Mouse (Mus musculus) embryo, embryonic 11 days (tissue): ENCODE data around the gene Bahcc1.
A peak's percentile ranks its signal among the peaks of the same experiment; 100 is the strongest.

Experiments
- DNase-seq: peaks from one replicate; pipeline ENCODE4 v3.0.0-alpha.2; 2015

The Bahcc1 gene

GRCm38 (mm10) chr11:120242726-120243530 lies 10.2 kb downstream of the Bahcc1 start:
- peak; percentile 66 for DNase-seq

GRCm38 (mm10) chr11:120243531-120243820 lies 10.7 kb downstream of the Bahcc1 start:
- peak; percentile 46 for DNase-seq

- DNase-seq, result no peak
Measured at GRCm38 (mm10) chr11:120248160-120248793, 15.5 kb downstream of the Bahcc1 start.

GRCm38 (mm10) chr11:120248899-120249298 lies 16.2 kb downstream of the Bahcc1 start:
- no peak for DNase-seq

- DNase-seq, result no peak
Measured at GRCm38 (mm10) chr11:120250991-120251949, 18.5 kb downstream of the Bahcc1 start.

- no peak for DNase-seq
Measured at GRCm38 (mm10) chr11:120251950-120252308, 19.2 kb downstream of the Bahcc1 start.

GRCm38 (mm10) chr11:120252398-120252797 lies 19.7 kb downstream of the Bahcc1 start:
- DNase-seq, result no peak

DNA sequence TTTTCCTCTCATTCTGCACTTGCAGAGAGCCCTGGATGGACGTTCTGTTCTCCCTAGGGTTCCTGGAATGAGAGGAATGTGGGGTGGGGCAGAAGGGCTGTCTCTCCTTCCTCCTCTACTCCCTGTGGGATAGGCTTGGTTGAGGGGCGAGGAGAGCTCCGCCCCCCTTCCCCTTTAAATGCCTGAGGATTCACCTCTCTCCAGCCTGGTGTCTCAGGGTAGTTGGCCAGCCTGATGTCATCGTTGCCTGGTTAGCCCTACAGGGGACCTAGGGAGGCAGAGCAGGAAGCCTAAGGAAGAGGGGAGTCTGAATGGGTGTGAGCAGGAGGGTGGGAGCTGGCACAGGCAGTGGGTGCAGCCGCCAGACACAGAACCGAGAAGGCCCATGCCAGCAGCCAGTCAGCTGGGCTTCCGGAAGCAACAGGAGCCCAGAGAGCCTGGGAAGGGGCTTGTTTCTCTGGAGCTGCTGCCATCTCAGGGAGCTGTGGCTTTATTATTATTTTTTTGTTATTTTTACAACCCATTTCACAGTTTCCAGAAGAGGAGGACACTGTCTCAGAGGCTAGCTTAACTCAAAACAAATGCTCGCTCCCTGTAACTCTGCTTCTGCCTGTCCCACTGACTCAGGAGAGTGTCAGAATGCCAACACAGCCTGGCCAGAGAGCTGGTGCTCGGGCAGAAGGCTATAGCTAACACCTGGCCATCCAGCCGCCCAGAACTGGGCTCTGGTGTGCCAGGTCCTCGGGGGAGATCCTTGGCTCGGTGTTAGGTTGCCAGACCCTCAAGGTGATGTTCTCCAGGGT lies 20.3 kb downstream of the Bahcc1 start:
- peak; percentile 38 for DNase-seq

DNA sequence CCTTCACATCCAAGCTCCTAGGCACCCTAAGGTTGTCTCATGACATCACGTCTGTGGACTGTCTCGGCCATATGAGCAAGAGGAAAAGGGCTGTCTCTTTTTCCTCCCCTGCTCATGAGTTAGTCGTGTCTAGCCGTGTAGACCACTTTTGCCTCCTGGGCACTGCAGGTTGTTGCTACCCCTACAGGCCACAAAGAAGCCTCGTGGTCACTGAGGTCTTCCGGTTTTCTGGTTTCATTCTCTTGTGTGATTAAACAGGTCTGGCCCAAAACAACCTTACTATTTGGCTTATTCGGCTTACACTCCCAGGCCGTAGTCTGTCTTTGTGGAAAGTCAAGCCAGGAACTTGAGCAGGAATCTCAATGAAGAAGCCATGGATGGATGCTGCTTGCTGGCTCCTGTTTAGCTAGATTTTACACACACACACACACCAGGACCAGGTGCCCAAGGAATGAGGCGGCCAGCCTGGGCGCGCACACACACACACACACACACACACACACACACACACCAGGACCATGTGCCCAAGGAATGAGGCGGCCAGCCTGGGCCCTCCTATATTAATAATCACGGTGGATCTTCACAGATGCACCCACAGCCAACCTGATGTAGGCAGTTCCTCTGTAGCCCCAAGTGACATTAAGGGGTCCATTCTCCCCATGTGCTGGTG lies 21.0 kb downstream of the Bahcc1 start:
- DNase-seq, result no peak

DNA sequence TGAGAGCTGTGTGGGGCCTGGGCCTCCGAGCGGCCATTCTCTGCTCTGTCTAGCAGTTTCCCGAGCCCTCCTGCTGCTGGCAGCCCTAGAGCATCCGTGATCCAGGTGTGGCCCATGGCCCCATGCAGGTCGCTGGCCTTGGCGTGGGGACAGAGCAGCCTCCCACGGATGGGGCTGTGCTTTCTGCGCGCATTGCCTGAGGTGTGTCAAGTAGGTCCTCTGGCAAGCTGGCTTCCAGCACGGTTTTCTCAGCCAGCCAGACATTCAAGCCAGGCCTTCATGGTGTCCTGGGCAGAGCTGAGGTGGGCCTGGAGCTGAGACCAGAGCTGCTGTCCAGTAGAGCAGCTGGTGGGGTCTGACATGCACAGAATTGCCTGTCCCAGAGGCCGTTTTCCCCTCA lies 21.7 kb downstream of the Bahcc1 start:
- no peak for DNase-seq

DNA sequence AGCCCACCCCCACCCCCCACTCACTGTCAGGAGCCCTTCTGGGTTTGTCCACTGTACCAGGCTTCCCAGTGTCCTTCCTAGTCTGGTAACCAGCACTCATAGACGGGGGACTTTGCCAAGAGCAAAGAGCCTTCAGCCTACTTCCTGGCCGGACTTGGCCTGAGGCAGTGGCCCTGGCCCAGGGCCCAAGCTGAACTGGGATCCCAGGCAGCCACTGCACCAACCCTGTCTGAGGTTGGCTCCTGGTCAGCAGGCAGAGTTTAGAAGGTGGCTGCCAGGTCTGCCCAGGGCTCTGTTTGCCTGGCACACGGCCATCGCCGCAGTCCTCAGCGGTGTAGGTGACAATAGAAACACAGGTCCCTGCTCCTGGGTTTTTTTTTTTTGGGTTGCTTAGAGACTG lies 22.3 kb downstream of the Bahcc1 start:
- DNase-seq, result no peak

- DNase-seq, result no peak
Measured at GRCm38 (mm10) chr11:120255499-120255898, 22.8 kb downstream of the Bahcc1 start.

GRCm38 (mm10) chr11:120256108-120256507 lies 23.4 kb downstream of the Bahcc1 start:
- no peak for DNase-seq

DNA sequence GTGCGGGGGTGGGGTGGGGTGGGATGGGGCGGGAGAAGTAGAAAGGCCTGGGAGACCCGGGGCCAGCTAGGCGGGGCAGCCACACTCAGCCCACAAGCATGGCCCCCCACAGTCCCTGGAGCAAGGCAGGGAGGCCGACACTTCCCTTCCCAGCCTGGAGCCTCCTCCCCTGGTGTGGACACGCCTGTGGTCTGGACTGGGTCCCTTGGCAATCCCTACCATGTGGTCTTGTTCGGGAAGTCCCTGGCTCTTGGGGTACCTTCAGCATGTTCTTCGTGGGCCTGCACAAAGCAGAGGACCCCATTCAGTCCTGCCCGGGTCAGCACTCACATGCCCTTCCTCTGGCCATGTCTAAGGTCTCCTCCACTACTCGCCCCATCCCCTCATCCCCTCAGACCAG lies 23.8 kb downstream of the Bahcc1 start:
- DNase-seq, result no peak

DNA sequence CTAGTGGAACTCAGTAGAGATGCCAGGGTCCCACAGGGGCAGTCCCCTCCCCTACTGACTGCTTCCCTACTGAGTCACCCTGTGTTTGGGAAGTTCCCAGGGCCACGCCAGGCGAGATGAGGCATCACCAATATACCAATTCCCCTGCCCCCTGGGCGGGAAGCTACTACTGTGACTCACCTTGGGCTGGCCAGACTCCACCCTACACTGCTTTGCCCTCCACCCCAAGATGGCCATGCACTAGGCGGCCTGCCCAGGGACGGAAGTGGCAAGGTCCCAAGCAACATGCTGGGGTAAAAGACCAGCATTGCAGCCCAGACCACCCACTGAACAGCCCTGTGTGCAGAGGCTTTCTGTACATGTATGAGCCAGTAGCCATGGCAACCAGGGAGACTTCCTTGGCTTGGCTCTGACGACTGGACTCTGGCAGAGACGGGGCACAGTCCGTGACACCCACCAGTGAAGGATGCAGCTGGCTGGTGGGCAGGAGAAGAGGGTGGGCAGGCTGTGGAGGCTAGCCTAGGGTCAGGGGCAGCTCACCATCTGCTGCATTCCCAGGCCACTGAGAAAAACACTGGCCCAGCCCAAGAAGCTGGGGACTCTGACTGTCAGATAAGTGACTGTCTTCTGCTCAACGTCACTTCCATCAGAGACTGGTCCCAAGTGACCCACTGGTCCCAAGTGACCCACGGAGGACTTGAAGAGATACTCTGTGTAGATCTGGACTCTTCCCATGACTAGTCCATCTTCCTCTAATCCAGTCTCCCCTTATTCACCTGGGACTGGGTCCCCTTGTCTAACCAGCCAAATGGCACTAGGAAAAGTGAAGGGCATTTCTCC lies 24.5 kb downstream of the Bahcc1 start:
- peak; percentile 49 for DNase-seq

GRCm38 (mm10) chr11:120257911-120258310 lies 25.2 kb downstream of the Bahcc1 start:
- no peak for DNase-seq

- DNase-seq, result peak; percentile 75
Measured at GRCm38 (mm10) chr11:120258896-120259689, 26.3 kb downstream of the Bahcc1 start.

- no peak for DNase-seq
Measured at GRCm38 (mm10) chr11:120259792-120260768, 27.3 kb downstream of the Bahcc1 start.

DNA sequence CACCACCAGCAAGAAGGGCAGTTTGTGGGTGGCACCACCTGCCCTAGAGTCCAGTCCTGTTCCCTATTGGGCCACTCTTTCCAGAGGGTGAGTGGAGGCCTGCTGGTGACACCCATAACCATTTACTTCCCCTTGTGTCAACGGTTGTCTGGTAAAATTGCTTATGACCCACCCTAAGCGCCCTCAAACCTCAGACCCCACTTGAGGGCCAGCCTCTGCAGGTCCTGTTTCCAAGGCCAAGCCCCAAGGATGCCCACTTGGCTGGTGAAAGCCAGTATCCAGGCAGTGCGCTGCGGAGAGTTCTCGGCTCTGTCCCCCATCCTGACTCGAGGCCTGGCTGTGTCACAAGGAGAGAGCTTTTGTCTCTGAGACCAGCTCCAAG lies 28.0 kb downstream of the Bahcc1 start:
- DNase-seq, result no peak
